Mouse (Mus musculus) Patski (cell line): ENCODE data around the gene Sell. TPM values are rescaled to one million over a fixed set of nuclear protein-coding genes. Genes with fewer than 3 reads are reported as not detected.

Experiments
- ATAC-seq: fragments of 100-300 bp; one replicate; pipeline ENCODE4 v1.8.0; 2021
- CTCF ChIA-PET: fragments of 350-600 bp; sonication (Branson Sonifier 250); formaldehyde crosslinking; loops from one replicate; lab custom pipeline; 2022; ENCODE audit warnings: inconsistent platforms; lab: Charles Lee
- POLR2A ChIA-PET: fragments of 350-600 bp; sonication (Branson Sonifier 250); formaldehyde crosslinking; loops from one replicate; lab custom pipeline; 2022; ENCODE audit warnings: antibody characterized with exemption, inconsistent platforms; lab: Charles Lee
- DNase-seq: peaks from one replicate; pipeline ENCODE4 v3.0.0-alpha.2; 2011; ENCODE audit warnings: low read depth, low spot score
- H3K27me3 ChIP-seq: fragments of 371-371 bp; one replicate; pipeline ENCODE4 v1.5.1; 2021
- CTCF ChIP-seq: fragments of 100-300 bp; IDR thresholded peaks from one replicate; pipeline ENCODE4 v1.5.1; 2021
- in situ Hi-C: fragments of 300-500 bp; cut with MboI; formaldehyde crosslinking; loops from 3 replicates; pipeline ENCODE4 v1.11.1; 2018; ENCODE audit warnings: low pct_unique_long_range_greater_than_20kb, mixed read lengths
- polyA plus RNA-seq: library from polyadenylated mRNA; unstranded; gene quantifications from one replicate; pipeline ENCODE4 v1.2.3, GENCODE M21; 2021

The Sell gene
- polyA plus RNA-seq, 1 experiment from 2014 or later = not detected

DNA sequence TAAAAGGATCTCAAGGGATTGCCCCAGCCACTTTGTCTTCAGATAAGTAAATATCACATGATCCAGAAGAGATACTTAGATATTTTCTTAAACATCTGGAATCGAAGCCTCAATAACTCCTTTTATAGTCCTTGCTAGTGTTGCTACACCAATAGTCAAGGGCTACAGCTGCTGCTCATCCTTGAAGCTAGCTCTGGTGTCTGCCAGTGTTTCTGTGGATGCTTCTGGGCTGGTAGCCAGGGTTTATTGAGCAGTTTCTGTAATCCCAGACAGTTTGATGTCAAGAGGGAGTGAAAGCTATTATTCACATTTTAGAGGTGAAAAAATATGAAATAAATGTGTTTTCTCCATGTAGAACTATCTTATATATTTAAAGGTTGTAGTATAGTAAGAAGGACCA, 70.8 kb downstream of the Sell start:
- in situ Hi-C loops = loop anchor here (25.0 kb wide), 1 partner anchor 995 kb away; no protein-coding TSS in a partner anchor
- no peak for TF ChIP-seq CTCF
- CTCF ChIA-PET = no interaction called here
- POLR2A ChIA-PET = no interaction called here
- H3K27me3 ChIP-seq = peaks cover 37% of the 10 kb centered on the region
- DNase-seq (no peak), ATAC-seq (no peak)

Other genes starting within 250 kb of the Sell start
- gene Scyl3, start 132.9 kb upstream of the Sell start, polyA plus RNA-seq = 21.6 TPM
- 8.0 TPM for gene BC055324, start 67.2 kb upstream of the Sell start, polyA plus RNA-seq
- gene Mettl18, start 67.1 kb upstream of the Sell start, polyA plus RNA-seq = 6.6 TPM
- gene Sele, start 13.7 kb upstream of the Sell start, polyA plus RNA-seq = not detected
- 0.05 TPM for gene Selp, start 53.3 kb downstream of the Sell start, polyA plus RNA-seq
- gene F5, start 89.9 kb downstream of the Sell start, polyA plus RNA-seq = 0.74 TPM
- gene Slc19a2, start 187.1 kb downstream of the Sell start, polyA plus RNA-seq = 13.0 TPM
- gene Ccdc181, start 213.6 kb downstream of the Sell start, polyA plus RNA-seq = 36.0 TPM
- gene Nme7, start 242.1 kb downstream of the Sell start, polyA plus RNA-seq = 56.0 TPM
- gene Blzf1, start 245.5 kb downstream of the Sell start, polyA plus RNA-seq = 20.9 TPM